Mouse (Mus musculus) hematopoietic multipotent progenitor cell, adult 10-12 weeks (in vitro differentiated cells): Measurements from ENCODE around the gene Lrrc17. TPM values are rescaled to one million over a fixed set of nuclear protein-coding genes. Genes with fewer than 3 reads are reported as not detected.

Source experiments
- polyA plus RNA-seq: library from polyadenylated mRNA; stranded (reverse); fragments of >175 nt; gene quantifications from 2 replicates; pipeline ENCODE4 v1.2.3, GENCODE M21; 2012; ENCODE audit warnings: low replicate concordance

The Lrrc17 gene
- polyA plus RNA-seq, result not detected in 2 replicates

DNA sequence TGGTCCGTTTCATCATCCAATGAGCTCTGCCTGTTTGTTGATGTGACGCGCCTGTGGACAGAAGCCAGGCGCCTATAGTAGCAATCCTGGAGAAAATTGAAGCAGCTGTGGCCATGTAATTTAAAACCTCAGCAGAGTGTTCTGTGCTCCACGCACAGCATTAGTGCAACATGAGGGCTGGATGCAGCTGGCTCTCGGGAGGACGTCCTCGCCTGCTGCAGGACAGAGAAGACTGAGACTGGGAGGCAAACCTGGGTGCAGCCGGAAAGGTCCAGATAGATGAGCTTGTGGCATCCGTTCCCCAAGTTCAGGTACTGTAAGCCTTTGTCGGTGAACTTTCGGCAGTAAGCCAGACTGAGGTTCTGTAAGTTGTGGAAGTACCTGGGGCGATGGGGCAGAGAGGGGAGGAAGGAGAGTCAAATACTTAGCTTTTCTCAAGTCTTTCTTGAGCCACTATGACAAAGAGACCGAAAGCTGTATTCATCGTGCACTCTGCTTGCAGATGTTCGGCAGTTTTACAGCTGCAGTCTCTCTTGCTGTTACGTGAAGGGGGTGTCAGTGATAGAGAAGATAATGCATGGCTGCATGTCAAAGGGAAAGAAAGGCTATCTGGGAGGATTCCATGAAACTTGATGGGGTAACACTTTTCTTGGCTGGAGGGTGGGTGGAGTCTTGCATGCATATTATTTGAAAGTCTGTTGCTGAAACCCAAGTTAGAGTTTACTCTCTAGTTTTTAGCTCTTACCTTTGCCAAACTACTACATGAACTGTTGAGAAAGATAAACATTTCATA is at the start of gene Lrrc17:
TSS of gene Lrrc17 (plus strand) at position 151 of the 793 bp plus-strand sequence.

Other genes with a start within 250 kb of the Lrrc17 start
- gene Fgl2, start 170.9 kb upstream of the Lrrc17 start, polyA plus RNA-seq, result 13.2 and 37.8 TPM in 2 replicates
- gene Ccdc146, start 118.9 kb upstream of the Lrrc17 start, polyA plus RNA-seq, result 0.09 TPM in 1 of 2 replicates, not detected in the other
- 1.1 and 3.8 TPM in 2 replicates for gene Fam185a, start 118.6 kb upstream of the Lrrc17 start, polyA plus RNA-seq
- not detected in 2 replicates for gene Fbxl13, start 102.1 kb downstream of the Lrrc17 start, polyA plus RNA-seq
- gene Armc10, start 102.3 kb downstream of the Lrrc17 start, polyA plus RNA-seq, result 31.5 and 68.6 TPM in 2 replicates
- 0.64 and 0.77 TPM in 2 replicates for gene Napepld, start 157.8 kb downstream of the Lrrc17 start, polyA plus RNA-seq
- gene Pmpcb, start 193.6 kb downstream of the Lrrc17 start, polyA plus RNA-seq, result 16.0 and 21.1 TPM in 2 replicates
- 30.6 and 58.4 TPM in 2 replicates for gene Dnajc2, start 241.7 kb downstream of the Lrrc17 start, polyA plus RNA-seq
- 3.1 and 9.3 TPM in 2 replicates for gene Psmc2, start 241.7 kb downstream of the Lrrc17 start, polyA plus RNA-seq